Mouse (Mus musculus): Measurements from ENCODE around the gene Uhrf1bp1l. TPM values are rescaled to one million over a fixed set of nuclear protein-coding genes. Genes with fewer than 3 reads are reported as not detected.

Gene Uhrf1bp1l
- total RNA-seq, 2 experiments from 2014 or later = 40.3 to 46.9 TPM

- no peak for ATAC-seq (replicated peaks; ENCODE audit: poor library complexity, severe bottlenecking)
These were observed 1.5 kb upstream of the Uhrf1bp1l start for GRCm38 (mm10) chr10:89743266-89743665.

DNA sequence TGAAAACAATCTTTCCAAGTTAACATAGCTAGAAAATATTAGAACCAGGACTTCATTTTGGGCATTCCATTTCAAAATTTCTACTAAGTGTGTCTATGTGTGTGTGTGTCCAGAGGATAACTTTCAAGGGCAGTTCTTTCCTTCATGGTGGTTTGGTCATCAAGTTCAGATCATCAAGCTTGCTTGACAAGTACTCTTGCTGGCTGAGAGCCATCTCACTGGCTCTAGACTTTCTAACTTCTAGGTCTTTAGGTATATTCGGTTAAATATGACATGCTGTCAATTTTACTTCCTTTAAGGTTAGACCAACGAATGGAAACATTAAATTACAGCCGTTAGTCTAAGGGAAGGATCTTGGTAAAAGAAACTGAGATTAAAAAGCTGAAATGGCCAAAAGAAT lies 450 bp upstream of the Uhrf1bp1l start:
- ATAC-seq (replicated peaks; ENCODE audit: poor library complexity, severe bottlenecking) = no peak

DNA sequence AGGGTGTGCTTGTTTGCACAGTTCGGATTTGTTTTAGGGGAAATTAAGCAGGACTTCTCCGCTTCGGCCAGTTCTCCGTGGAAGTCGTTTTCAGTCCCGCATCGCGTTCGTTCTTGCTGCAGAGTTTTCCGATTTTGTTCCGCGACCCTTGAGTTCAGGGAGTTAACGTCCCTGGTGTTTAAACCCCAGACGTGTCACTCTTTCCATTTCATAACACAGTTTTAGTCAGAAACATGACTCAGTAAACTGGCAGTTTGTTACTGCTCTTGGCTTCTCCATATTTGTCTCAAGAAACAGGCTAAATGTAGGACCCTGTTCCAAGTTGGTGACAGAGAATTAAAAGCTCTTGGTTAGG lies 852 bp downstream of the Uhrf1bp1l start:
- peak; percentile 23 for ATAC-seq (replicated peaks; ENCODE audit: poor library complexity, severe bottlenecking)

DNA sequence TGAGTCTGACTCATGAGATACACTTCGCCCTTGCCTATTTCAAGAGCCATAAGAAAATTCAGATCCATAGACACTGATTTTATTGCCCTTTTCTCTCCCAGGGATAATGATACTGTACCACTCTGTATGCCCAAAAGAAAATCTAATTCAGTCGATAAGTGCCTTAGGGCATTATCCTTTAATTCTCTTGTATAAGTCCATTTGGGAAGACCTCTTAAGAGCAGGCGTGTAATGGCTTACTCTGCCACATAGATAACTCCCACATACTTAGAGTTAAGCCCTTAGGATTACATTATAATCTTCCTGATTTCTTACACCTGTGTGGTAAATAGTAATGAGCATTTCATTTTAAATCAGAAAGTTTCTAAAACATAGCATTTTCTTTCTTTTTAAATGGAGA lies 1.8 kb downstream of the Uhrf1bp1l start:
- no peak for ATAC-seq (replicated peaks; ENCODE audit: poor library complexity, severe bottlenecking)

- peak; percentile 35 for ATAC-seq (replicated peaks; ENCODE audit: poor library complexity, severe bottlenecking)
These were observed 2.6 kb downstream of the Uhrf1bp1l start for GRCm38 (mm10) chr10:89747221-89747905.

DNA sequence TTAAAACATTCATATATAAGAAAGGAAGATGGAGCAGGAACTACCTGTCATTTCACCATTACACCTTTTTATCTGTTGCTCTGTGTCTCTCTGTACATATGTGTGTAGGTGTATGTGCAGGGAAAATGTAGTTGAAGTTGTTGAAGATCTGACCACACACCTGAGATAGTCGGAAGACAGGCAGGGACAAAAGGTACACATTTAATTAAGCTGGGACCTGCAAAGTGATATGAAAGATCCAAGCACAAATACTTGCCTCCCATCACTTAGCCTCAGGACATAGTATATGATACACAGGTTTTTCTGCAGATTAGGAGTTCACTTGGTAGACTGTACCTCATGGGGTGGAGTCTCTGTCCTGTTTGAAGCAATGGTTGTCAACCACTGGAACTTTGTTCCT lies 3.1 kb downstream of the Uhrf1bp1l start:
- no peak for ATAC-seq (replicated peaks; ENCODE audit: poor library complexity, severe bottlenecking)

- ATAC-seq (replicated peaks; ENCODE audit: poor library complexity, severe bottlenecking) = no peak
These were observed 3.8 kb downstream of the Uhrf1bp1l start for GRCm38 (mm10) chr10:89748619-89749018.

- ATAC-seq (replicated peaks; ENCODE audit: poor library complexity, severe bottlenecking) = no peak
These were observed 6.3 kb downstream of the Uhrf1bp1l start for GRCm38 (mm10) chr10:89751069-89751468.

DNA sequence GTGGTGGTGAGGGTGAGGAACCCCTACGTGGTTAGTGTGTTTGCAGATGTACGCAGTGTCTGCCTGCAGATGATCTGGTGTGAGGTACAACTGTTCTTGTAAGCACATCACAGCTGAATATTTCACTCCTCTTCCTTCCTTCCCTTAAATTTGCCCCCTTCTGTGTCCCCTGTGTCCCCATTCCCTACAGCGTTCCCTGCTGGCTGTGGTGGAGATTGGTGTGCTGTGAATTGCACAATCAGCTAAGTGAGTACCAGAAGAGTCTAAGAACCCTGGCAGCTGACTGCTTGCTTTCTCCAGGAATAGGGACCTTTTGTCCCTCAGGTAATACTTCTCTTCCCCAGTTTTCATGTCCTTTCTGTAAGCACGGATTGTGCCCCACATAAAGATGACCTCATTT lies 10.4 kb downstream of the Uhrf1bp1l start:
- ATAC-seq (replicated peaks; ENCODE audit: poor library complexity, severe bottlenecking) = peak; percentile 68

DNA sequence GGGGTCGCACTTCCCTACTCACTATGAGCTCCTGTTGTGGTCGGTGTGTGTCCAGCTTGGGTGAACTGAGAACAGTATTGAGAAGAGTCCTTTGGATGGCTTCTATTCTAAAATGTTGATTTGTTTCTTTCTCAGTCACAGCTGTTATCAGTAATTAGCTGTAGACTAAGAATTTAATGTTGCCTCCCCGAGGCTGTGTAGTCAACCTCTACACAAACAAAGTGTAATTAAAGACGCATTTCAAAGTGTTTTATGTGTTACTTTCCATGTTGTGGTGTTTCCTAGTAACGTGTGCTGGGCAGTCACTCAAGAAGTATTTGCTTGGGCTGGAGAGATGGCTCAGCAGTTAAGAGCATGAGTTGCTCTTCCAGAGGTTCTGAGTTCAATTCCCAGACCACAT lies 16.0 kb downstream of the Uhrf1bp1l start:
- ATAC-seq (replicated peaks; ENCODE audit: poor library complexity, severe bottlenecking) = 0 out of 2 replicates have a peak, but pooled peaks have one; percentile 33

DNA sequence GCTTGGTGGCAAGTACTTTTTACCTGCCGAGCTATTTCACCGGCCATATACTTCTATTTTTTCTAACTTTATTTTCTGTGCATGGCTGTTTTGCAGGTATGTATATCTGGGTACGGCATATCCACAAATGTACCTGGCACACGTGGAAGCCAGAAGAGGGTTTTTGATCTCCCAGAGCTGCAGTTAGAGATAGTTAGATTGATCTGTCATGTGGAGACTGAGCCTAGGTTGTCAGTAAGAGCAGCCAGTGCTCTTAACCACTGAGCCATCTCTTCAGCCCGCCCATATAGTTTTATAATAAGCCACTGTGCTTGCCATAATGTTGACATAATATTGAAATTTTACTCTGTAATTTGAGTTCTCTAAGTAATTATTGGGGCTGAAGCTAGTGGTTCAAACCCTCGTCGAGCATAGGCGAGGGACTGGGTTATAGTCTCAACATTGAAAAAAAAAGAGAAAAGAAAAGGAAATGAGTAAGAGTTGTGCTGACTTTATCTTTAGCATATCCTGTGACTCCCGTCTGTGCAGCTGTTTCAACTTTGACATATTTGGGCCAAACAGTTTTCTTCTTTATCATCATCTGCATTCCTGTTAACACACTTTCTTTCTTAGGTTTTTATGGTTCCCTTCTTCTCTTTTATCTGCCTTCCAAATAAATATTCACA lies 19.8 kb downstream of the Uhrf1bp1l start:
- no peak for ATAC-seq (replicated peaks; ENCODE audit: poor library complexity, severe bottlenecking)

GRCm38 (mm10) chr10:89765790-89766714 lies 21.3 kb downstream of the Uhrf1bp1l start:
- no peak for ATAC-seq (replicated peaks; ENCODE audit: poor library complexity, severe bottlenecking)

DNA sequence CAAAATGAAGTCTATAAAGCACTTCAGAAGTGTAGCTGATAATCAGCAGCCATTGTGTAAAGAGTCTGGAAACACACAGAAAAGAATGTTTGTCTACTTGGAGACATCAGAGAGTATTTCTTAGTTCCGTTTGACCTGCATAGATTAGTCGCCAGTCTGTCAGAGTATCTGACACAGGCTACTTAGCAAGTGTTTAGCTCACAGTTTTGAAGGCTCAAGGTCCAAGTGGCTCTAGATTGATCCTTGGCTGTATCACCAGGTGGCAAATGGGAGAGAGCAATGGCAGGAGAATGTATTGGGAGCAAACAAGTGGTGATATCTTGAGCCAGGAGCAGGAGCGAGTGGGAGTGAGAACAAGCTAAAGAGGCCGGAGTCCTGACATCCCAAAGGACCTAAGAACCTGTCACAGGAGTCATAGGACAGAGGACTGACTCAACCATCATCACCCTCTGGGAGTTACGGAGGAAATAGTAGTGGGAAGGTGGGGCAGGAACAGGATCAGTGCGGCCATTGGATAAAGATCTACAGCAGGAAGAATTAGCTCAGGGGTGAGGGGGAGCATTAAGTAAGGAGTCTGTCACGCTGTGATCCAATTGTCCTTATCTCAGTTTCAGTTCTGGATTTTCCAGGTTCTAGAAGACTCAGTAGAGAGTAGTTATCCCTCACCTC lies 23.7 kb downstream of the Uhrf1bp1l start:
- ATAC-seq (replicated peaks; ENCODE audit: poor library complexity, severe bottlenecking) = no peak

GRCm38 (mm10) chr10:89769096-89769495 lies 24.3 kb downstream of the Uhrf1bp1l start:
- ATAC-seq (replicated peaks; ENCODE audit: poor library complexity, severe bottlenecking) = no peak

DNA sequence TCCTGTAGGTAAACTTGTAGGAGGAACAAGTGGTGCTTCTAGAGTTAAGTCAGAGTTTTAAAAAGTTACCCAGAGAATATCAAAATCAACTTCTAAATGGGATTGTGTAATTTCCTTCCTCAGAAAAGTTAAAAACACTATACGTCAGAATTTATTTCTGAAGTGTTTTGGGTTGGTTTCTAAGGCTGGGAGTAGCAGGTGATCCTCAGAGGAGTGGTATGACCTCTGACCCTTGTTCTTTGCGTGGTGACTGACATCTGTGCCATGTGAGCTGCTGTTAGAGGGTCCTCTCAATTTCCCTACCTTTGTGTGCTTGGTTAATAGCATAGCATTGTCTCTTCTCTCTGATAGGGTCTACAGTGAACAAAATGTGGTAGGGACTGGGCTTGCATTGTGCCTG lies 27.1 kb downstream of the Uhrf1bp1l start:
- peak; percentile 55 for ATAC-seq (replicated peaks; ENCODE audit: poor library complexity, severe bottlenecking)

DNA sequence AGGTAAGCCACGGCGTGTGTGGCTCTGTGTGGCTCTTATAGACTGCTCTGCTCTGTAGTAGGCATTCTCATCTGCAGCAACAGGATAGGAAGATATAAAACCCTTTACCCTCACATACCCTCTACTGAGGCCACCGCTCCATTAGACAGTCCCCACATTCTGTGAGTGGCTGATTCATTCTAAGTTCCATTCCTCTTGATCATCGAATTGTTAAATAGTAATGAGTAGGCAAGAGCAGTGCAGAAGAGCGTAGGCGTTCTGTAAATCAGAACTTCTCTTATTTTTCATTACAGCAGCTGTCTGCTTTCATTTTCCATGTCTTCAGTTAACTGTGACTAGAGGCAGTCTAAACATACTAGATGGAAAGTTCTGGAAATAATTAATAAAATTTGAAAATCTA lies 31.2 kb downstream of the Uhrf1bp1l start:
- no peak for ATAC-seq (replicated peaks; ENCODE audit: poor library complexity, severe bottlenecking)

DNA sequence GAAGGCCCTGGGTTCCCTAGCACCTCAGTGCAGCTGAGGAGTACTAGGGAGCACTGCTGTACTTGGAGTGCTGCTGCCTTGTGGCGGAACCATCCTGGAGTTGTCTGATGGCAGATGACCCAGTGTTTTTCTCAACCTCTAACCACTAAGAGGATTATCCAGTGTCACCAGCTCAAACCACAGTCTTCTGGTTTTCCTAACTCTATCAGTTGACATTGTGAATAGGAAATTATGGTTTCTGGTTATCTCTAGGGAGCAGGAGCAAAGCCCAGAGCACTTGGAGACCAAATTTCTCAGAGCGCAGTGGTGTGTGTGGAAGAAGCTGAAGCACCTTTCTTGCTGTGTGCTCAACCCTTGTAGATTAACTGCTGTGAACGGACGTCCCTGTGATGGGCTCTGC lies 47.1 kb downstream of the Uhrf1bp1l start:
- peak; percentile 84 for ATAC-seq (replicated peaks; ENCODE audit: poor library complexity, severe bottlenecking)

GRCm38 (mm10) chr10:89794121-89794520 lies 49.3 kb downstream of the Uhrf1bp1l start:
- ATAC-seq (replicated peaks; ENCODE audit: poor library complexity, severe bottlenecking) = no peak

DNA sequence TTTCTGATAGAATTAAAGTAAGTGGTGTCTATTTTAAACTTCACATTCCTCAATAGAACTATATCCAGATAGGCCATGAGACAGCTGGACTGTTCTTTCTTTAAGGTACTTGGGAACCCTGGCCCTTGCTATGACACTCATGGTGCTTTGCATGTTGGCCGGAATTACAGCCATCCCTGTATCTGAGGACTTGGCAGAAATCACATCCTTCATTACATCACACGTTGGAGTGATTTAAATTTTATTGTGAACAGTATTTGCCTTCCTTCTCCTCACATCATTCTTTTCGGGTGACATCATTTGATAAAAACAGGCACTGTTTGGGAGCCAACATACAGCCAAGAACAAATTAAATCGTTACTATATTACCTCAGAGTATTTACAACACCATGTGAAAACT lies 74.4 kb downstream of the Uhrf1bp1l start:
- no peak for ATAC-seq (replicated peaks; ENCODE audit: poor library complexity, severe bottlenecking)

GRCm38 (mm10) chr10:89823906-89824305 lies 79.1 kb downstream of the Uhrf1bp1l start:
- peak; percentile 78 for ATAC-seq (replicated peaks; ENCODE audit: poor library complexity, severe bottlenecking)

- ATAC-seq (replicated peaks; ENCODE audit: poor library complexity, severe bottlenecking) = no peak
These were observed 82.1 kb downstream of the Uhrf1bp1l start for GRCm38 (mm10) chr10:89826896-89827295.

Data from granulocyte monocyte progenitor cell, adult 5-6 weeks (primary cell).